Mouse (Mus musculus) left cerebral cortex, adult 2 months (tissue): ENCODE measurements around the gene Cadps. TPM values are rescaled to one million over a fixed set of nuclear protein-coding genes. Genes with fewer than 3 reads are reported as not detected.

ENCODE experiments used
- DNase-seq, 2 experiments: peaks; one replicate each; pipeline ENCODE4 v3.0.0; 2021 to 2022; ENCODE audit warnings: low spot score in 2 of 2, mixed read lengths in 1 of 2; ENCODE audit errors: extremely low spot score in 1 of 2
- H3K27ac ChIP-seq: fragments of 200-600 bp; 2 replicates; pipeline ENCODE4 v1.8.1; 2022
- H3K4me3 ChIP-seq: fragments of 200-600 bp; 2 replicates; pipeline ENCODE4 v1.8.1; 2022
- CTCF ChIP-seq: fragments of 200-600 bp; IDR thresholded peaks from 2 replicates; pipeline ENCODE4 v1.8.1; 2022; ENCODE audit warnings: antibody characterized with exemption, mild to moderate bottlenecking, moderate library complexity
- intact Hi-C: fragments of 180-260 bp; cut with DNase I; formaldehyde crosslinking; loops from one replicate; pipeline ENCODE4 v1.15.1; 2025
- total RNA-seq, 2 experiments: library from RNA; stranded (reverse); gene quantifications; 2 replicates each; pipeline ENCODE4 v1.2.3; 2021

Cadps gene
- total RNA-seq, 2 experiments from 2014 or later = 242 to 245 TPM

DNA sequence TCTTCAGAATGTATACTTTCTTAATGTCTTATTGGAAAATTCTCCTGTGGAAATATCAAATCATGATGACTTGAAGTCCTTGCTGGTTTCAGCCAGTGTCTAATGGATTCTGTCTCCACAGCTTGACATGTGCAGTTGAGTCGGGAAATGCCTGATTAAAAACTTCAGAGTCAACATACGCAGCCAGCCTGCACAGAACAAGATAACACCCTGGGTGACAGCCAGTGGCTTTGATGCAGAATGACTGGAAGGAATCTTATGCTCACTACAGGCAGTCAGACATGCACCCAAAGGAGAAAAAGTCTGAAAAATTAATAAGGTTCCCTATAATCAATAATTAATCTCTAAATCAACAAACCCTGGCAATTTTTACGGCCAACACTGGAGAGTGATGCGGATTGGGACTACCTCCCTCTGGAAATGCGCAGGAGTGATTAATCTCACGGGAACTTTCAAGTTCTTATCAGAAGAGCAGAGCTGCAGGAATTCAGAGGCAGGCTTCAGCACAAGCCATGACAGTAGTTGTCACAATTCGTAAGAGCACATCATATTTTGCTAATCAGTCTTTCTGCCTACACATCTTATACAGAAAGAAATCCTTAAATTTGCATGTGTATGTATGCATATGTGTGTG, 185.6 kb downstream of the Cadps start:
- no peak for DNase-seq
- intact Hi-C loops = no loop called here
- H3K4me3 ChIP-seq = no peak overlapping the region
- no peak overlapping the region for H3K27ac ChIP-seq
- no peak for TF ChIP-seq CTCF

DNA sequence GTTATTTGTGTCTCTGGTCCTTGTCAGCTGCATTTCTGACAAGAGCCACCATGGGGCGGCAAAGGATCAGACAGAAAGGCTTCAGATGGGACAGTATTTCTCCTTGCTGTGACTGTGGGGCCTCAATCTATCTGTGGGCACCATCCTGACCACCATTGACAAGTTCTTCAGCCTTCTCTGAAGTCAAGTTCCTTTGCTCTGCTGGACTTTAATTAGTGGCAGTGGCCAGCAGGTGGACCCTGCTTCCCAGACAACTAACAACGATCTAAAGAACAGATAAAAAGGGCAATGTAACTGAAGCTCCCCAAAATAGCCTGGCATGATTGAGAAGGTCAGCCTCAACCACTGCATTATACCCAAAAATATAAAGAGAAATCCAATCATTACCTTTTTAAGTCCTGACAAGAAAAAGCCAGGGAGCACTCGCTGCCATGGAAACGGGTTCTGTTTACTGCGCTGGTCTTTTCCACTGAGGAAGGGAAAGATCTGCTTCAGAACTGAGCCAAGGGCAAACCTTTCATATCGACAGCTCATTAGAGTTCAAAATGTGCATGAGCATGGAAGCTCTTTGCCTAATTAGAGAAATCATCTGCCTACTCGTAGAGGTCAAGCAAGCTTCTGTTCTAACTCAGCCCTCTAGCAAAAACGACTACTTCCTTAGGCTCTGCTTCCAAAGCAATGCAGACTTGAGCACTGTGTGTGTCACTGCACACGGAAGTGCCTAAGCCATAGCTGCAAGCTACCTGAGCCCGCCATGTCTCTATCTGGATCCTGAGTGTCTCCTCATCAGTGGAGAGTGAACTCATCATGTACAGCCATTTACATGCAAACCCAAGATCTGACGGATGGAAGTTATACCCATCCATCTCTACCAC, 198.4 kb downstream of the Cadps start:
- Histone ChIP-seq H3K27ac (no peak overlapping the region), H3K4me3 (no peak overlapping the region)
- TF ChIP-seq CTCF = peak; percentile 66
- peak; percentile 31 to 43 for DNase-seq
- intact Hi-C loops = loop anchor here (1.0 to 5.0 kb wide), 2 partner anchors 198 to 574 kb away; partner anchors contain the start of gene Cadps

DNA sequence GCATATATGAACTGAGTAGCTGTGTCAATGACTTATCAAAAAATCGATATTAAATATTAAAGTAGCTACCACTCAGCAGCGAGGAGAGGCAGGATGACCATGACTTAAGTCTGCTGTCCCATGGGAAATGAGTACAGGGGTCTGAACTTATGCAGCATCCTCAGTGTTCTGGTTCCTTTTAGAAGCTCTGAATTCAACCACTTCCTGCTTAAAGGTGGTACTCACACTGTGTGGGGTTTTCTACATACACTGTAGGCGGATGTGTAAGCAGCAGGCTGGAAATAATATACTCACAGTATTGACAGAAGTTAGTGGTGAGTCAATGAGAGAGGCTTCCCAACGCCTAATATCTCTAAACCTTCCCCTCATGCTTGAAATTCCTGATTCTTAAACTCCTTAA, 215.9 kb downstream of the Cadps start:
- DNase-seq = no peak
- intact Hi-C loops = no loop called here
- Histone ChIP-seq H3K4me3 (no peak overlapping the region), H3K27ac (no peak overlapping the region)
- no peak for TF ChIP-seq CTCF

DNA sequence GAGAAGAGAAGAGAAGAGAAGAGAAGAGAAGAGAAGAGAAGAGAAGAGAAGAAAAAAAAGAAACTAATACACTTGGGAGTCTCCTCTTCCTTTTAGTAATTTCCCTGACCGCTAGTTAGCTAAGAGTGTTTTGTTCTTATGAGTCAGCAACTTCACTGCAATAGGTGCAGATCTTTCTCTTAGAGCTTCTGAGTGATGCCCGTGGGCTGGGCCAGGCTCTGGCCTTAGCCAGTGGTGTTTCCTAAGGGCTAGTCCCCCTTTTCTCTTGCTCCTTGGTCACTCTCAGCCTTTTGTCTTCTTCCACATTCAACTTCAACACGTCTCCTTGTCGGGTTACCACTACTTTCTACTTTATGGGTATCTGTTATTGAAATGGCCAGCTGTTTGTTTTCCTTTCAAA, 216.7 kb downstream of the Cadps start:
- Histone ChIP-seq H3K4me3 (no peak overlapping the region), H3K27ac (no peak overlapping the region)
- intact Hi-C loops = no loop called here
- no peak for TF ChIP-seq CTCF
- DNase-seq = no peak

DNA sequence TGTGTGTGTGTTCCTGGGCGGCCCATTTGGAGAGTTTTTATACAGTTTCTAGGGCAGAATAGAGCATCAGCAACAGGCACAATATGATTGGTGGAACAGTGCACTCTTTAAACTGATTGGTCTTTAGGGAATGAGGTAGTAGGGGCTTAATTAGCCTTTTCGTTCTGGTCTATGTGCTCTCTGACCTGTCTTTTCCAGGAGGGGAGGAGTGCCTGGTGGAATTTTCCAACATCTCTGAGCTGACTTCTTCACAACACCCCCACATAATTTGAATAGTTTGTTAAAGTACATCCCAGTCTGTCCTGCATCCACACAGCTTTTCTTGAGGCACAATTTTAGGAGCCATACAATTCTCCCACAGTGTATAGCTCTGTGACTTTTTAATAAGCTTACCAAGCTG, 220.8 kb downstream of the Cadps start:
- Histone ChIP-seq H3K4me3 (no peak overlapping the region), H3K27ac (no peak overlapping the region)
- TF ChIP-seq CTCF = no peak
- no peak for DNase-seq
- intact Hi-C loops = no loop called here

DNA sequence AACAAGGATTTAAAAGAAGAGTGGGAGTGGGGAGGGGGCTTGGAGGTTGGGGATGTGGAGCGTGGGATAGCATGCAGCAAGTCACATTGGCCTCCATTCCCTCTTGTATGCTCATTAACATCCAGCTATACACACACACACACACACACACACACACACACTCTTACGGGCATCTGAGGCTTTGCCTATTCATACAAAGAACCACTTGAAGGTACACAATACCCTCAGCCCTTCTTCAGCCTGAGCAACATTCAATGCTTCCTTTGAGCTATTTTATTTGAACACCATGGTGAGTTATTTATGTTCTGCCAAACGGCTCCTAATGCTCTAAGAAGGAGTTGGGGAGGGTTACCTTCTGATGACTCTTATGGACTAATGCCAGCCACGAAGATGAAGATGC, 227.6 kb downstream of the Cadps start:
- Histone ChIP-seq H3K4me3 (no peak overlapping the region), H3K27ac (no peak overlapping the region)
- DNase-seq = no peak
- no peak for TF ChIP-seq CTCF
- intact Hi-C loops = no loop called here

DNA sequence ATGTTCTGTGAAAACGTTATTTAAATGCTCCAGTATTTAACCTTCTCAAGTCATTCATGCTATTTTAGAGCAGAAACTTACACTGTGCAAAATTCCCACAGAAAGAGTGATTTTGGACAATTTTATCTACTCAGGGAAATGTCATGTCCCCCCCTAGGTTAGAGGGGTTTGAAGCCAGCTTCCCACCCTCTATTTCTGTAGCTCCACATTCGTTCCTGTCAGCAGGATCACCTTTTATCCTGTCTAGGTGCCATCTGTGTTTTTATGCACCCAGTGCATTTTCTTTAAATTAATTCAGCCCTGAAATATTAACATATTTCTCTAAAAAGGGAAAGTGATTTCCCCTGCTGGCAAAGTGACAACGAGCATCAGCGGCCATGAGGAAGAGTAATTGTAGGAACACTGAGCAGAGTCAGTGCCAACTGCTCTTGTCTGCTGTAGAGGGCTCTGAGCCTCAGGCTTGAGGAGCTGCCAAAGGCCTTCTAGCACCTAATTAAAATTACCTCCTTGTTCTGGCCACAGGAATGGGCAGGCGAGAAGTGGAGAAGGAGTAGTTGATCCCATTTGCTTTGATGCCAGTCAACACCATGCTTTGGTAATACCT, 230.3 kb downstream of the Cadps start:
- Histone ChIP-seq H3K4me3 (no peak overlapping the region), H3K27ac (no peak overlapping the region)
- intact Hi-C loops = no loop called here
- TF ChIP-seq CTCF = no peak
- DNase-seq = peak in 1 of 2 experiments; percentile 23

DNA sequence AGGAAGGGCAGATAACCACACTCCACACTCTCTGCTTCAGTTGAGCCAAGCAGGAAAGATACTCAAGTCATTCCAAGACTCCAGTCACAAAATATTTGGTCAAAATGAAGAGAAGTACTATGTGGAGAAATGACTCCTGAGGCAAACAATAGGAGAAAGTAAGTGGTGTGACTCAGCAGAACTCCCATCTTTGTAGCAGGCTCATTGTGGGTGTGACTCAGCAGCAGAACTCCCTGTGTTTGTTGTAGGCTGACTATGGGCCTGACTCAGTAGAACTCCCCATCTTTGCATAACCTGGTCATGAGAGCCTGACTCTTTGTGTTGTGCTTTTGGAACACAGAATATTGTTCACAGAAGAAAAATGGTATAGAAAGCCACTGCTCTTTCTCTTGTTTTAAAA, 231.1 kb downstream of the Cadps start:
- Histone ChIP-seq H3K27ac (no peak overlapping the region), H3K4me3 (no peak overlapping the region)
- intact Hi-C loops = no loop called here
- no peak for TF ChIP-seq CTCF
- no peak for DNase-seq

DNA sequence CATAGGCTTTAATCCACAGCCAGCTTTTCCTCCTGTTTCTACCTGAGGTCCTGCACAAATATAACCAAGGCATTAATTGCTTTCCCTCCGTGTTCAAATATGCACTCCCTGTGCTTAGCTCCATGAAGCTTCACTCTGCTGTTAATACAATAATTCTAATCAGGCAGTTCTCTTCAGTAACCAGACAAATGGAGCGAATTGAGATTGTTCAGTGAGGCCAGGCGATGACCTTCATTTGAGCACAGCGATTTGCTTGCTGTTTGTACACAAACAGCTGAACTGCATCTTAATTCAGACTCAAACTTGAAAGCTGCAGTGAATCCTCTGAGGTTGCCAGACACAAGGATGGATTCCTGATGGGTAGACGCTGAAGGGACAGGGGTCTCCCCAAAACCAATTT, 239.3 kb downstream of the Cadps start:
- intact Hi-C loops = no loop called here
- no peak overlapping the region for H3K27ac ChIP-seq
- no peak for TF ChIP-seq CTCF

DNA sequence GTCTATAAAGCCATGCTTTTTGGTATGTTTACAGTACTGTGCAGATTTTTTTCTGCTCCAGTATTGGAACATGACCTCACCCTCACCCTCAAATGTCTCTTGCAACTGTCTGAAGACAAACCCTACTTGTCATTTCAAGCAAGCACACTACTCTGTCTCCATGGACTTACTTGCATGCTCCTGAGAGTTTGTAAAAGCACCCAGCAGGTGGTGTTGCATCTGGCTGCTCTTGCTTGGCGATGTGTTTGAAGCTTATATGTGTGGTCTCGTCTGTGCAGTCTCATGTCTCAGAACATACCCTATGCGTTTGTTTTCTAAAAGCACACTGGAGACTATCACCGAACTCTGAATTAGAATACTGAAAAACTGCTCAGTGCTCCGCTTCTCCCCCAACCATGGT, 241.2 kb downstream of the Cadps start:
- TF ChIP-seq CTCF = peak; percentile 2
- no peak overlapping the region for H3K4me3 ChIP-seq
- intact Hi-C loops = no loop called here
- DNase-seq = no peak
- no peak overlapping the region for H3K27ac ChIP-seq

More for the DNA sequence above, 239.3 kb downstream of the Cadps start:
- H3K4me3 ChIP-seq = no peak overlapping the region
- no peak for DNase-seq

DNA sequence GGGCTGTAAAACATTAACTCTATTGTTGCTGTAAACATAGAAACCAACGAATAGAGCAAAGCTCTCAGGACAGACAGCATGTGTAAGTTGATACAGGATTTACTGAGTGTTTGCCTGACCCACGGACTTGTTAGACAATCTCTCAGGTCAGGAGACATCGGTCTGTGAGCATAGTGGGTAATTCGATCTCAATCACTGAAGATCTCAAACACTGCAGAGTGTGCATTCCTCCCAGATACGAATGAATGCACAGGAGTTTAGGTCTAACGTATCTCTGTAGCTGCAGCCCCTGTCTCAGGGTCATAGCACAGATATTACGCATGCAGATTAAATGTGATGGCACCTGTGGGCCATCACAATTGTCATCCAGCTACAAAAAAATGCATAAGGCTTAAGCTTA, 242.1 kb downstream of the Cadps start:
- no peak for TF ChIP-seq CTCF
- intact Hi-C loops = no loop called here
- no peak overlapping the region for H3K4me3 ChIP-seq
- no peak for DNase-seq
- no peak overlapping the region for H3K27ac ChIP-seq

DNA sequence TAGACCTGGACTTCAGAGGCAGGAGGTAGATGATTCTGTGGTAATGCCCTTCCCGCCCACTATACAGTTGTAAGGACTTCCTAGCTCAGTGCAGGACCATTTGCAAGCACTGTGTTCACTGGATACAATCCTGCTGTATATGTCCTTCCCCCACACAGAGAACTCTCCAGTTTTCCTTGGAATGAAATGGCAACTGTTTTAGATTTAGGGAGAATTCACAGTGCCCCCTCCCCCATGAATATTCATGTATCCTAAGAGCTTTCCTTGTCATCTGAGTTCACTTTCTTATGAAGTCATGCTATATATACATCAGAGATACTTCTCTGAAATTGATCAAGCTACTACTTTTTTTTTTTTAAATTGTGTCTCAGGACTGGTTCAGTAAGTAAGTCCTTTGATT, 244.7 kb downstream of the Cadps start:
- no peak overlapping the region for H3K4me3 ChIP-seq
- no peak for DNase-seq
- TF ChIP-seq CTCF = no peak
- H3K27ac ChIP-seq = no peak overlapping the region
- intact Hi-C loops = loop anchor here (10.0 kb wide), 2 partner anchors 427 to 457 kb away; no protein-coding TSS in a partner anchor
